Mouse (Mus musculus) right cerebral cortex, postnatal 4 days (tissue): ENCODE measurements around the gene Armc7.
"Not testable (repeated sequence)": the region's sequence is repeated elsewhere in the genome, so short reads cannot be mapped to it uniquely, and the experiment has no call there.

Experiments
- DNase-seq: peaks from one replicate; pipeline ENCODE4 v3.0.0-alpha.2; 2022

Gene Armc7

GRCm38 (mm10) chr11:115475025-115475757, at the start of gene Armc7:
Gene Armc7 (plus strand): TSS chr11:115475667.
- DNase-seq, result peak; percentile 88

DNA sequence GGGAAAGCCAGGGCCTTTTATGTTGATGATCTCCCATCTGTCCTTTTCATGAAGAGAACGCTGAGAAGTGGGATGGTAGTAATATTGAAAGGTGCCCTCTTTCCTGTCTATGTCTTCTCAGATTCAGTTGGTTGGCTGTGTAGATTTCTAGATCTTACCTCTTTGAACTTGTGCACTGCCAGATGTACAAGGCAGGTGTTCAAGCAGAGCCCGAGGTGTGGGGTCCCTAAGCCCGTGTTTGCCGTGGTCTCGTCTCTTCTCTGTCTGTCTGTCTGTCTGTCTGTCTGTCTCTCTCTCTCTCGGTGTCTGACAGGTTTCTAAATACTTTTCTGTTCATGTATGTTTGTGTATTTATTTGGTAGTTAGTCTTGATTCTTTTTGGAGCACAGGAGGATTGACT, 49.8 kb upstream of the Armc7 start:
- DNase-seq, result no peak

DNA sequence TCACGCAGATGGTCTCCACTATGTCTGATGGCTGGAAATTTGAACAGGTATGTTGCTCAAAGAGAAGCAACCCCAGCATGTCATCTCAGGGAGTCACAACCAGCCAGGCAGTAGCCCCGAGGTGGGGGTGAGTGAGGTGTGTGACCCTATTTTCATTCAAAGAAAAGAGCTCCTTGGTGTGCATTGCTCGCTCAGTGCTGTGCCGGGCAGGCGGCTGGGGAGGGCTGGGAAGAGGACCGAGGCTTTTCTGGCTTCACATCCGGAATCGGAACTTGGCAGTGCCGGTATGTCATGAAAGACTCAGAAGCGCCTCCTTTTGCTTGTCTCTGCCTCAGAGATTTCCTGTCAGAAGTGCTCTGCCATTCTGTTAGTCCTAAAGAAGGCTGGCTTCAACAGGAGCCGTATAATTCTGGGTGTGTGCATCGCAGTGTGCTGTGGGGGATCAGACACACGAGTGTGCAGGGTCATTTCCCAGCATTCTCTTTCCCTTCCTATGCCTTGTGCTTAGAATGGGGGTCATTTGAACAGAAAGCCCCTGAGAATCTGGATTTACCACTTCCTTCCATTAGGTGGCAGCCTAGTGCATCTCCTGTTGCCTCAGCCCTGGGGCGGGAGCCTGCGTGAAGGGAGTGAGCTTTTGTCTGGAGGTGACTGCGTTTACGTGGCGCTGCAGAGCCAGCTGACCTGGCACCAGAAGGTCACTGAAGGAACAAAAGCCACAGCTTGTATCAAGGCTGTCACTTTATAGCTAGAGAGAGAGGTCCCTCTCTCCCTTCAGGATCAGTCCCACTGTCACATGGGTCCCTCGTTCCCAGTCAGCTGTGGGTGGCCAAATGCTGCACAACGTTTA, 47.8 kb upstream of the Armc7 start:
- peak; percentile 62 for DNase-seq

GRCm38 (mm10) chr11:115429307-115429706, 46.2 kb upstream of the Armc7 start:
- DNase-seq, result no peak

DNA sequence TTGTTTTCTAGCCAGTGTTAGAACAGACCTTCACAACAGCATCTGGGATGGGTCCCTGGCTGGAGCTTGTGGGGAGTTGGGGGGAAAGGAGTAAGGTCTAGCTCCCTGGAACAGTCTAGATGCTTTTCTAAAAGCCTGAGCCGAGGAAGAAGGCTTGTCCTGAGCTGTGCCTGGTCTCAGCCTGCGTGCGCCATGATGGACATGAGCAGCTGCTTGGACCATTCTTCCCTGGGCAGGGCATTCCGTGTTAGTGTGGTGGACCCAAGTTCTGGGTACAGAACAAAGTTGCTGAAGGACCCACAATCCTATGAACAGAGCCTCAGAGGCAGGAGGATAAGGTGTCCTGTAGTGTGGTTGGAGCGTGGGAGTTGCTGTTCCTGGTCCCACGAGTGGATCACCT, 44.9 kb upstream of the Armc7 start:
- no peak for DNase-seq

DNA sequence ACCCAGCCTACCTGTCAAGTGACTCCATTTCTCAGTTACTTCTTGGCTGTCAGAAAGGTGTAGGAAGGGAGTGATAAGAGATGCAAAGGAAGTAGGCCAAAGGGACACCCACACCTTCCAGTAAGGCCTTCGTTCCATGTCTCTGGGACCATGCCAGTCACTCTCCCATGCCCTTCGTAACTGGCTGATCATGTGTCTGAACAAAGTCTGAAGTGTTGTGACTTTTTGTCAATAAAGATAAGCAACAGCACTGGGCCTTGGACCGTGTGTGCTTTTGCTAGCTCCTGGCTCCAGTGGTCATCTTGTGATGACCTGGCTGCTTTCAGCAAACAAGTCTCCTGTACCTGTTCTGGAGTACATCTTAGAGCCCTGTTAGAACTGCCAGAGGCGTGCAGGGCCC, 42.7 kb upstream of the Armc7 start:
- DNase-seq, result no peak

- DNase-seq, result no peak
Measured at GRCm38 (mm10) chr11:115433342-115433741, 42.1 kb upstream of the Armc7 start.

GRCm38 (mm10) chr11:115435596-115436337, 39.7 kb upstream of the Armc7 start:
- peak; percentile 52 for DNase-seq

- DNase-seq, result no peak
Measured at GRCm38 (mm10) chr11:115437571-115438122, 37.8 kb upstream of the Armc7 start.

DNA sequence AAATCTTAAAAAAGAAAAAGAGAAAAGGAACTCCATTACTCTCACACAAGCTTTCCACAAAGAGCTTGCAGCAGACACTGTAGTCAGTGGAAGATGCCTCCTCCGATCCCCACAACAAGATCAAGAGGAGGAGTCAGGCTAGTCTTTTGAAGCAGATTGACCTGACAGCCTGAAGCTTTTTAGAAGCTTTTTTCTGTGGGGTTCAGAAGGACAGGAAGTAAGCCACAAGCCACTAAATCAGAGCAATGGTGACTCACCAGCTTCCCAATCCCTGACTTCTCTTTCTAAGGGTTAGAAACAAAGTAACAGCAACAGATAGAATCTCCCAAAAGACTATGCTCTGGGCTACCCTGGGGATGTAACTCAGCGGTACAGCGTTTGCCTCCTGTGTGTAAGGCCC, 36.1 kb upstream of the Armc7 start:
- DNase-seq, result no peak

DNA sequence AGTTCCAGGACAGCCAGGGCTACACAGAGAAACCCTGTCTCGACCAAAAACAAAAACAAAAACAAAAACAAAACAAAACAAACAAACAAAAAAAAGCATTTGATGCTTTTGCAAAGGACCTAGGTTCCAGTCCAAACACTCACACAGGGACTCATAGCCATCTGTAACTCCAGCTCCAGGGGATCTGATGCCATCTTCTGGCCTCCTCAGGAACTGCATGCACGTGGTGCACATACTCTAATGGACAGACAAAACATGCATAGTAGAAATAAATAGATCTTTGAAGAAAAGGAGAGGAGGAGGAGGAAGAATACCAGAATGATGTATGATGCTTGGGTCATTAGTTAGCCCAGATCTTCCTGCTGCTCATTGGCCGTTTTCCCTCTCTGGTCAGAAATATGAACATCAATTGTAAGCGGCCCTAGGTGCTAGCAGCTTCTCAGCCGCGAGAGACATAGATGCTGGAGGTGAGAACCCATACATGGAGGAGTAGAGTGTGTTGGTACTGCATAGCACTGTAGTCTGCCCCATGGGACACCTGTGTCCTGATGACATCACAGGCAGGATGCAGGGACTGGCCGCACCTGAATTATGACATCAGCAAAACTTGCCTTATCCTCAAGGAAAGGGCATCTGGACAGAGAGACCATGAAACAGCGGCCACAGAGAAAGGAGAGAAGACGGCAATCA, 35.4 kb upstream of the Armc7 start, which contains the start of gene Trim80:
TSS of gene Trim80 (plus strand) at position 640 of the 690 bp plus-strand sequence.
- no peak for DNase-seq

DNA sequence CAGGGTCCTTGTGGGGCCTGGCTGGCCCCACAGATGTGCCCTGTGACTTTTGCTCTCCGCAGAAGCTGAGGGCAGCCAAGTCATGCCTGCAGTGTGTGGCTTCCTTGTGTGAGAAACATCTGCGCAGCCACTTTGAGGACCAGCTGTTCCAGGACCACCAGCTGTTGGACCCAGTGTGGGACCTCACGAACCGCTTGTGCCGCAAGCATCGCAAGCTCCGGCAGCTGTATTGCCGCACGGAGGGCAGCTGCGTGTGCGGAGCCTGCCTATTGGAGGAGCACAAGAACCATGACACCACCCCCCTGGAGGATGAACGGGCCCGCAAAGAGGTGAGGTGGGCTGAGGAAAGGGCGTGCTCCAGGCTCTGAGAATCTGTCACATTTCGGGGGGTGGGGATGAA, 34.0 kb upstream of the Armc7 start:
- no peak for DNase-seq

- DNase-seq, result no peak
Measured at GRCm38 (mm10) chr11:115446906-115447305, 28.6 kb upstream of the Armc7 start.

DNA sequence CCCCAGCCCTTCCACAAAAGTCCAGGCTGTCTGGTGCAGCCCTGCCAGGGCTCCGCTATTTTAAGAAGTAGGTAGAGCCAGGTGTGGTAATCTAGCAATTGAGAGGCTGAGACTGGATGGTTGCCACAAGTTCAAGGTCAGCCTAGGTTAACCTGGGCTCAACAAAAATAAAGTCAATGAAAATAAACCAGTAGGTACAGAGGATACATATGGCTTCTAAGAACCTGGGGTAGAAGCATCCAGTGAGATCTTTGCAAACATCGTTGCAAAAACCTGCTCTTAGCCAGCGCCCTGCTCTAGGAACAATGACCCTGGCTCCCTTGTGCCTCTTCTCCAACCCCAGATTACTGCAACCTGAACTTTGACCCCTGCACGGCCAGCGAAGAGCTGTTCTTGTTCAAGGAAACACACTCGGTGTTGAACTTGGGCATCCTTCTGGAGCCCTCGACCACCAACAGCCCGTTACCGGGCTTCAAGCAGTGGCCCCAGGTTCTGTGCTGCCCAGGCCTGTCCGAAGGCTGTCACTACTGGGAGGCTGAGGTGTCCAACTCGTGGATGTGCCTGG, 28.1 kb upstream of the Armc7 start:
- DNase-seq, result no peak

DNA sequence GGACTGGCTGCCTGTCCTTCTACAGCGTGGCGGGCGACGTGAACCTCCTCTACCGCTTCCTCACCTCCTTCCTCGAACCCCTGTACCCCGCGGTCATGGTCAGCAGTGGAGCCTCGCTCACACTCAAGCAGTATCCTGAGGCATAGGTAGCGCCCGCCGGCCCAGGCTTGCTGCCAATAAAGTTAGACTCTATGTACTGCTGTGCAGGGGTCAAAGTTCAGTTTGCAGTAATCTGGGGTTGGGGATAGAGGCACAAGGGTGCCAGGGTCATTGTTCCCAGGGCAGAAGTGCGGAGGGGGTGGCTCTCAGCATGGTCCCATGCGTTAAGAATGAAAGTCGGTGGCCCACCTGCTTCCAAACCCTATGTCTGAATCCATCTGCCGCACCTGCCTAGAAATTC, 27.4 kb upstream of the Armc7 start:
- DNase-seq, result no peak

DNA sequence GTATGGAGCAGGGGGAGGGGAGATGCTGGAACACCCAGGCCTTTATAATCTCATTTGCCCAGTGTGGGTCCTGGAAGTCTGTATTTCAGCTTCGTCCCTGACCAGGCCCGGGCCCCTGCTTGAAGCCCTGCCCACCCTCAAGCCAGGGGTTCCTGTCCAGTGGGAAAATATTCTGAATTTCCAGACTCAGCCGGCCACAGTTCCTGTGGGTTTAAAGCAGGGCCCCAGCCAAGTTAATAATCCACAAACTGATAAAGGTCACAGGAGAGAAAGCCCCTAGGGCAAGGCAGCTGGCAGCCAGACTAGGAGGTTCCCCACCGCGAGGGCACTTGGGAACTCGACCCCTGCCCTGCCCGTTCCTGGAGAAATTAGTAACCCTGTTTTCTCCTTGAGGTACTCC, 26.5 kb upstream of the Armc7 start:
- no peak for DNase-seq

DNA sequence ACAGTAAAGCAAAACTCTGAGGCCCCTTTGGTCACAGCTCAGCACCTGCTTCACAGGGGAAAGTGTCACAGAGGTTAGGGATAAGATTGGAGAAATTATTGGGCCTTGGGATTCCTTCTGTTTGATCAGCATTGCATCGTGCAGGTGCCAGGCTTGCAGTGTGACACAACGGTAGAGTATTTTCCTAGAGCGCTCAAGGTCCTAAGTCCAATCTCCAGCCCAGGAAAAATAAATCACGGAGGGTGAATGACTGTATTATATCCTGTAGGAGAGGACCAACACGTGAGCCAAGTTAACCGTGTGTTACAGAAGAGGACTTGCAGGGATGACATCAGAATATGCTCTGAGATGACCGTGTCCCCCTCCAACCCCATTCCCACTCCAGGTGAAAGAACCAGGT, 25.3 kb upstream of the Armc7 start:
- no peak for DNase-seq

- no peak for DNase-seq
Measured at GRCm38 (mm10) chr11:115451781-115452241, 23.7 kb upstream of the Armc7 start.

DNA sequence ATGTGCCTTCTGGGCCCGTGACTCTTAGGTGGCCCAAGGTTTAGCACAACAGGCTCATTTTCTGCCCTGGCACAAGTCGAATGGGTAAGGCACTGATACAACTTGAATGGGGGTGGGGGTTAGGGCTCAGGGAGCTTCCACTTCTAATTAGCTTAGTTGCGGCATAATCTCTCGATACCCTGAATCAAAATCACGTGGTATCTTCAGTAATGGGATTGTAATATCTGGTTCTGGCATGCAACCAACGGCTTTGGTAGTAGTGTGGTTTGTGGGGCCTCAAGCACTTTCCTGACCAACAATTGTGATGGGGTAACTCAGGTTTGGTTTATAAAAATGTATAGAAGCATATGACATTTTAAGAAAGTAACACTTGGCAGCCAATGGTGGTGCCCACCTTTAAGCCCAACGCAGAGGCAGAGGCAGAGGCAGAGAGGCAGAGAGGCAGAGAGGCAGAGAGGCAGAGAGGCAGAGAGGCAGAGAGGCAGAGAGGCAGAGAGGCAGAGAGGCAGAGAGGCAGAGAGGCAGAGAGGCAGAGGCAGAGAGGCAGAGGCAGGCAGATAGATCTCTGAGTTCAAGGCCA, 23.1 kb upstream of the Armc7 start:
- DNase-seq, result no peak

GRCm38 (mm10) chr11:115453306-115453705, 22.2 kb upstream of the Armc7 start:
- DNase-seq, result no peak

DNA sequence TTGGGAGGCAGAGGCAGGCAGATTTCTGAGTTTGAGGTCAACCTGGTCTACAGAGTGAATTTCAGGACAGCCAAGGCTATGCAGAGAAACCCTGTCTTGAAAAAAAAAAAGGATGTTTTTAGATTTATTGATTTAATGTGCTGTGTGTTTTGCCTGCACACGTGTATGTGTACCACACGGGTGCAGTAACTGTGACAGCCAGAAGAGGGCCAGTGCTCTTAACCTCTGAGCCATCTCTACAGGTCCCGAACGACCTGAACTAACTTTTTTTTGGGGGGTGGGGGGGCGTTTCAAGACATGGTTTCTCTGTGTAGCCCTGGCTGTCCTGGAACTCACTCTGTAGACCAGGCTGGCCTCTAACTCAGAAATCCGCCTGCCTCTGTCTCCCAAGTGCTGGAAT, 20.6 kb upstream of the Armc7 start:
- DNase-seq, result not testable (repeated sequence)

- no peak for DNase-seq
Measured at GRCm38 (mm10) chr11:115455619-115456018, 19.8 kb upstream of the Armc7 start.
